Mouse (Mus musculus): ENCODE measurements around the gene Taar7f. TPM values are rescaled to one million over a fixed set of nuclear protein-coding genes. Genes with fewer than 3 reads are reported as not detected.

Gene Taar7f
- polyA plus RNA-seq (2021; fragmentation: Nextera tagmentation) = not detected in 2 replicates
- long read RNA-seq, experiment 1 = 0 reads
- long read RNA-seq, experiment 2 = 0 reads

GRCm38 (mm10) chr10:24049210-24049609 lies at the start of gene Taar7f:
TSS of gene Taar7f (plus strand) at chr10:24049510.

GRCm38 (mm10) chr10:23999639-24000038 lies 49.7 kb upstream of the Taar7f start, which contains the start of gene Taar7b:
TSS of gene Taar7b (plus strand) at chr10:23999939.

GRCm38 (mm10) chr10:24026922-24027321 lies 22.4 kb upstream of the Taar7f start, which contains the start of gene Taar7d:
TSS of gene Taar7d (plus strand) at chr10:24027222.

GRCm38 (mm10) chr10:24037314-24037713 lies 12.0 kb upstream of the Taar7f start, which contains the start of gene Taar7e:
TSS of gene Taar7e (plus strand) at chr10:24037614.

GRCm38 (mm10) chr10:24076200-24076599 lies 26.9 kb downstream of the Taar7f start, which contains the start of gene Taar8a:
TSS of gene Taar8a (plus strand) at chr10:24076500.

GRCm38 (mm10) chr10:24092194-24092593 lies 42.9 kb downstream of the Taar7f start, which contains the start of gene Taar8b:
TSS of gene Taar8b (minus strand) at chr10:24092294.

Other genes with a start within 250 kb of the Taar7f start
- gene Vnn3, start 198.0 kb upstream of the Taar7f start, polyA plus RNA-seq (2021; fragmentation: Nextera tagmentation) = not detected in 2 replicates
- 0.15 and 0.20 TPM in 2 replicates for gene Vnn1, start 154.8 kb upstream of the Taar7f start, polyA plus RNA-seq (2021; fragmentation: Nextera tagmentation)
- not detected in 2 replicates for gene Taar1, start 129.2 kb upstream of the Taar7f start, polyA plus RNA-seq (2021; fragmentation: Nextera tagmentation)
- gene Taar2, start 110.9 kb upstream of the Taar7f start, polyA plus RNA-seq (2021; fragmentation: Nextera tagmentation) = not detected in 2 replicates
- gene Taar3, start 100.0 kb upstream of the Taar7f start, polyA plus RNA-seq (2021; fragmentation: Nextera tagmentation) = not detected in 2 replicates
- gene Taar4, start 89.0 kb upstream of the Taar7f start, polyA plus RNA-seq (2021; fragmentation: Nextera tagmentation) = not detected in 2 replicates
- gene Taar5, start 78.8 kb upstream of the Taar7f start, polyA plus RNA-seq (2021; fragmentation: Nextera tagmentation) = not detected in 2 replicates
- not detected in 2 replicates for gene Taar6, start 63.9 kb upstream of the Taar7f start, polyA plus RNA-seq (2021; fragmentation: Nextera tagmentation)
- gene Taar7a, start 56.0 kb upstream of the Taar7f start, polyA plus RNA-seq (2021; fragmentation: Nextera tagmentation) = not detected in 2 replicates
- gene Taar7b, start 49.6 kb upstream of the Taar7f start, polyA plus RNA-seq (2021; fragmentation: Nextera tagmentation) = not detected in 2 replicates
- not detected in 2 replicates for gene Taar7d, start 22.3 kb upstream of the Taar7f start, polyA plus RNA-seq (2021; fragmentation: Nextera tagmentation)
- gene Taar7e, start 11.9 kb upstream of the Taar7f start, polyA plus RNA-seq (2021; fragmentation: Nextera tagmentation) = not detected in 2 replicates
- not detected in 2 replicates for gene Taar8a, start 27.0 kb downstream of the Taar7f start, polyA plus RNA-seq (2021; fragmentation: Nextera tagmentation)
- not detected in 2 replicates for gene Taar8b, start 42.8 kb downstream of the Taar7f start, polyA plus RNA-seq (2021; fragmentation: Nextera tagmentation)
- not detected in 2 replicates for gene Taar8c, start 52.4 kb downstream of the Taar7f start, polyA plus RNA-seq (2021; fragmentation: Nextera tagmentation)
- gene Taar9, start 60.0 kb downstream of the Taar7f start, polyA plus RNA-seq (2021; fragmentation: Nextera tagmentation) = not detected in 2 replicates
- gene Stx7, start 99.8 kb downstream of the Taar7f start, polyA plus RNA-seq (2021; fragmentation: Nextera tagmentation) = 176 and 202 TPM in 2 replicates
- 3.4 and 4.2 TPM in 2 replicates for gene Moxd1, start 174.0 kb downstream of the Taar7f start, polyA plus RNA-seq (2021; fragmentation: Nextera tagmentation)